In the genomic region with DNA sequence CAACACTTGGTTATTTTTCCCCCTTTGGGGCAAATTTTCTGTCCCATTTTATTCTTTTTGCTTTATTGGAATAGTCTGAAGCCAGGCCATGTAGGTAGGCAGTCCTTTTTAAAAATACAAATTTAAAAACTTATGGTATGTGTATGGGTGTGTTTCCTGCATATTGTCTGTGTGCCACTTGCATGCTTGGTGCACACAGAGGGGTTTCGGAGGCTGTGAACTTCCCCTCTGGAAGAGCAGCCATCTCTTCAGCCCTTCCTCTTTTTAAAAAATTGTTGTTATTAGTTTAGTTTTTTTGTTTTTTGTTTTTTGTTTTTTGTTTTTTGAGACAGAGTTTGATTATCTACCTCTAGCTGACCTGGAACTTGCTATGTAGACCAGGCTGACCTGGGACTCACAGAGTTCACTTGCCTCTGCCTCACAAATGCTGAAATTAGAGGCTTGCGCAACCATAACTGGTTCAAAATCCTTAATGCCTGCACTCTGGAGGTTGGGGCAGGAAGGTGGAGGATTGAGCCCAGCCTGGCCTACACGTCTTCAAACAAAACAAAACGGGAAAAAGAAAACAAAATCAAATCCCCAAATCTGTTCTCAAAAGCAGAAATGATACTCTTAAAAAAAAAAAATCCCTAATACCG, we compare ENCODE assay signal across 8 mouse cellular contexts. TPM values are rescaled to one million over a fixed set of nuclear protein-coding genes. Genes with fewer than 3 reads are reported as not detected.
DNase-seq lines count a peak whose midpoint lies in the region; ATAC-seq and TF ChIP-seq lines count a peak whose summit lies in the region.

No protein-coding gene starts in this region.

- no peaks in the 10 kb centered on the region for H3K79me2 ChIP-seq in myocyte (ENCODE audit: control insufficient read depth, insufficient read depth)

- H3ac ChIP-seq in myocyte (ENCODE audit: control insufficient read depth, insufficient read length): no peak overlapping the region

- H3K27me3 ChIP-seq in kidney, embryonic 16.5 days (ENCODE audit: insufficient read depth, low read length): no peaks in the 10 kb centered on the region
- H3K27me3 ChIP-seq in embryonic facial prominence, embryonic 15.5 days: no peaks in the 10 kb centered on the region
- no peaks in the 10 kb centered on the region for H3K27me3 ChIP-seq in limb, embryonic 10.5 days (ENCODE audit: low read depth, poor library complexity, severe bottlenecking)
- peaks cover 6% of the 10 kb centered on the region for H3K27me3 ChIP-seq in myocyte (ENCODE audit: control insufficient read depth, insufficient read depth, insufficient read length)

- H3K36me3 ChIP-seq in kidney, embryonic 16.5 days (ENCODE audit: insufficient read depth, low read length): no peaks in the 10 kb centered on the region
- no peaks in the 10 kb centered on the region for H3K36me3 ChIP-seq in embryonic facial prominence, embryonic 15.5 days
- no peaks in the 10 kb centered on the region for H3K36me3 ChIP-seq in limb, embryonic 10.5 days
- H3K36me3 ChIP-seq in myocyte (ENCODE audit: control insufficient read depth, insufficient read depth): no peaks in the 10 kb centered on the region

- H3K4me2 ChIP-seq in kidney, embryonic 16.5 days (replicated peaks; ENCODE audit: low read depth, low read length): peak overlapping the region; percentile 85
- peak overlapping the region; percentile 90 for H3K4me2 ChIP-seq in embryonic facial prominence, embryonic 15.5 days (replicated peaks)
- peak overlapping the region; percentile 55 for H3K4me2 ChIP-seq in myocyte (ENCODE audit: low read depth)

- 34% methylated on average over 5 of the region's 5 CpGs for WGBS in kidney, embryonic 16.5 days
- 32% methylated on average over 5 of the region's 5 CpGs for WGBS in embryonic facial prominence, embryonic 15.5 days
- WGBS in limb, embryonic 10.5 days: 40% methylated on average over 5 of the region's 5 CpGs

- no peak for DNase-seq in kidney, adult 18-20 months
- DNase-seq in limb, embryonic 10.5 days (ENCODE audit: low spot score): no peak
- no peak for DNase-seq in frontal cortex, adult 2 months (ENCODE audit: extremely low spot score in 1 of 2, low spot score in 1 of 2)
- no peak for DNase-seq in frontal cortex, postnatal 14 days (ENCODE audit: low spot score in 2 of 2)
- DNase-seq in right cerebral cortex, adult 18-20 months: no peak

- H3K9me3 ChIP-seq in kidney, embryonic 16.5 days (ENCODE audit: low read length): no peaks in the 10 kb centered on the region
- no peaks in the 10 kb centered on the region for H3K9me3 ChIP-seq in embryonic facial prominence, embryonic 15.5 days (replicated peaks)
- H3K9me3 ChIP-seq in limb, embryonic 10.5 days (replicated peaks): no peaks in the 10 kb centered on the region

- no peak for ATAC-seq in kidney, embryonic 16.5 days (ENCODE audit: low FRiP score, low TSS enrichment)
- ATAC-seq in embryonic facial prominence, embryonic 15.5 days (ENCODE audit: insufficient number of reproducible peaks, low FRiP score, low TSS enrichment, low read depth): no peak

- peak overlapping the region; percentile 56 for H3K4me3 ChIP-seq in kidney, embryonic 16.5 days (ENCODE audit: low read length)
- H3K4me3 ChIP-seq in embryonic facial prominence, embryonic 15.5 days (replicated peaks): peak overlapping the region; percentile 51
- H3K4me3 ChIP-seq in limb, embryonic 10.5 days: peak overlapping the region; percentile 64
- no peak overlapping the region for H3K4me3 ChIP-seq in myocyte

- peaks cover 6% of the 10 kb centered on the region for H3K4me1 ChIP-seq in kidney, embryonic 16.5 days (ENCODE audit: insufficient read depth, low read length)
- H3K4me1 ChIP-seq in embryonic facial prominence, embryonic 15.5 days: peaks cover 14% of the 10 kb centered on the region; the same call in 1 of the 2 replicates
- H3K4me1 ChIP-seq in limb, embryonic 10.5 days: peaks cover 39% of the 10 kb centered on the region

- no peak for TF ChIP-seq POLR2A in myocyte (IDR thresholded peaks at IDR 0.05; ENCODE audit: insufficient read length, low read depth)

- H3K9ac ChIP-seq in kidney, embryonic 16.5 days (replicated peaks; ENCODE audit: low read length): peak overlapping the region; percentile 72
- H3K9ac ChIP-seq in embryonic facial prominence, embryonic 15.5 days: 0 out of 2 replicates have a peak overlapping the region, but pooled peaks have one; percentile 62

- H3K27ac ChIP-seq in kidney, embryonic 16.5 days (ENCODE audit: low read length): no peak overlapping the region
- 0 out of 2 replicates have a peak overlapping the region, but pooled peaks have one; percentile 8 for H3K27ac ChIP-seq in embryonic facial prominence, embryonic 15.5 days (replicated peaks)
- H3K27ac ChIP-seq in limb, embryonic 10.5 days: peak overlapping the region; percentile 91

TF ChIP-seq in myocyte, 11 proteins besides CTCF, POLR2A, EP300 and RAD21:
- TF ChIP-seq CEBPB (IDR thresholded peaks at IDR 0.05; ENCODE audit: insufficient read depth, poor library complexity, severe bottlenecking) (0 out of 2 replicates have a peak, but pooled peaks have one; percentile 47), SRF (IDR thresholded peaks at IDR 0.05; ENCODE audit: control insufficient read depth, insufficient read length, low read depth) (no peak)

RNA-seq across cellular contexts. Expression of gene Cyp27a1, which starts 0.8 kb away (rescaled TPM):
- polyA plus RNA-seq in kidney, embryonic 16.5 days (2015; fragmentation: Nextera tagmentation; extraction: Ambion mirVana): 7.6 and 7.7 TPM in 2 replicates
- polyA plus RNA-seq in embryonic facial prominence, embryonic 15.5 days (2015; fragmentation: Nextera tagmentation; extraction: Ambion mirVana): 16.9 and 17.0 TPM in 2 replicates
- polyA plus RNA-seq in limb, embryonic 10.5 days (2016; fragmentation: Nextera tagmentation; extraction: Ambion mirVana): 22.8 and 25.5 TPM in 2 replicates
- polyA plus RNA-seq in myocyte (2012; fragmentation: generic; extraction: Trizol): 0.42 TPM
- 14.1 and 14.5 TPM in 2 replicates for polyA plus RNA-seq in frontal cortex, adult 2 months (2012; rRNA removed)

RNA-seq across cellular contexts. Expression of gene Prkag3, which starts 36.4 kb away (rescaled TPM):
- polyA plus RNA-seq in kidney, embryonic 16.5 days (2015; fragmentation: Nextera tagmentation; extraction: Ambion mirVana): 0.49 and 0.55 TPM in 2 replicates
- 5.7 and 7.5 TPM in 2 replicates for polyA plus RNA-seq in embryonic facial prominence, embryonic 15.5 days (2015; fragmentation: Nextera tagmentation; extraction: Ambion mirVana)
- polyA plus RNA-seq in limb, embryonic 10.5 days (2016; fragmentation: Nextera tagmentation; extraction: Ambion mirVana): 0.16 and 0.29 TPM in 2 replicates
- polyA plus RNA-seq in myocyte (2012; fragmentation: generic; extraction: Trizol): 24.6 TPM
- polyA plus RNA-seq in frontal cortex, adult 2 months (2012; rRNA removed): 0.76 and 0.88 TPM in 2 replicates

RNA-seq across cellular contexts. Expression of gene Ttll4, which starts 51.0 kb away (rescaled TPM):
- 11.8 and 17.8 TPM in 2 replicates for polyA plus RNA-seq in kidney, embryonic 16.5 days (2015; fragmentation: Nextera tagmentation; extraction: Ambion mirVana)
- polyA plus RNA-seq in embryonic facial prominence, embryonic 15.5 days (2015; fragmentation: Nextera tagmentation; extraction: Ambion mirVana): 11.5 and 12.2 TPM in 2 replicates
- 52.0 and 53.8 TPM in 2 replicates for polyA plus RNA-seq in limb, embryonic 10.5 days (2016; fragmentation: Nextera tagmentation; extraction: Ambion mirVana)
- polyA plus RNA-seq in myocyte (2012; fragmentation: generic; extraction: Trizol): 5.1 TPM
- 18.8 and 19.2 TPM in 2 replicates for polyA plus RNA-seq in frontal cortex, adult 2 months (2012; rRNA removed)

RNA-seq across cellular contexts. Expression of gene Wnt6, which starts 59.1 kb away (rescaled TPM):
- polyA plus RNA-seq in kidney, embryonic 16.5 days (2015; fragmentation: Nextera tagmentation; extraction: Ambion mirVana): 1.9 and 2.5 TPM in 2 replicates
- 37.6 and 40.1 TPM in 2 replicates for polyA plus RNA-seq in embryonic facial prominence, embryonic 15.5 days (2015; fragmentation: Nextera tagmentation; extraction: Ambion mirVana)
- polyA plus RNA-seq in limb, embryonic 10.5 days (2016; fragmentation: Nextera tagmentation; extraction: Ambion mirVana): 30.1 and 34.2 TPM in 2 replicates
- 3.1 TPM for polyA plus RNA-seq in myocyte (2012; fragmentation: generic; extraction: Trizol)
- polyA plus RNA-seq in frontal cortex, adult 2 months (2012; rRNA removed): 7.9 and 8.9 TPM in 2 replicates
